Mouse (Mus musculus): ENCODE results near the gene Vps37b.

The Vps37b gene

DNA sequence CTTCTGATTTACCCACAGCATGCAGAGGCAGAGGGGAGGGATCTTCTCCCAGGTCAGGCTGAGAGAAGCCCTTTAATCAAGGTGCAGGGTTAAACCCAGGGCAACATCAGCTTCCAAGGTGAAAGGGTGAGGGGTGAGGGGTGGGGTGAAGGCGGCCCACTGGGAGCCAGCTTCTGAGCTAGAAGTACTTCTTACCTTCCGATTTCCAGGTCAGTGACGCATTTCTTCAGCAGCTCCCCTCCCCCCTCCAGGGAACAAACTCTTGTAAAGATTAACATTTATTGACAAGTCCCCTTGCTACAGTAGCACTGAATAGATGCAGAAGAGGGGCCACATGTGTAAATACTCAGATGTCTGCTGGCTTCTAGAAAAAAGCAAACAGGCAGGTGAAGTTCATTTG, 54.8 kb downstream of the Vps37b start:
- no peak for DNase-seq

DNA sequence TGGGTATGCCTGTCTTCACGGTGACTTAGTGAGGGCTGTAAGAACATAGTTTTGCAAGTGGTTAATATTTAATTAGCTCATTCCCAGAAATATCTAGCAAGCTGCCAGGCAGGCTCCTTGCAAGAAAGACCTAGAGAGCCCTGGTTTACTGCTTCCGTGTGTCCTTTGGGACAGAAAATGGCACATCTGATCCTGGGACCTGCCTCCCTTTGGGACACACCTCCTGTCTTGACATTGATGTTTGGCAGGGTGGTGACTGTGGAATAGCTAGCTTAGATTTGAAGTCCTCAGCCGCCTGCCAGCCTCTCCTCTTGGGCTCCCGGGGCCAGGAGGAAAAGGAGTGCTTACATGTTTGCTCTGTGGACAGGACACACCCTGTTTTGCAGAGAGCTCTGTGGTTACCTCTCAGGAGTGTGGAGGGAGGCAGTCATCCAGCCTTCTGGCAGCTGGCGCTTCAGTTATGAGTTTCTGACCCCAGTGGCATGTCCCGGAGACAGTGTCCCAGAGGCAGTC, 56.3 kb downstream of the Vps37b start:
- DNase-seq: no peak

DNA sequence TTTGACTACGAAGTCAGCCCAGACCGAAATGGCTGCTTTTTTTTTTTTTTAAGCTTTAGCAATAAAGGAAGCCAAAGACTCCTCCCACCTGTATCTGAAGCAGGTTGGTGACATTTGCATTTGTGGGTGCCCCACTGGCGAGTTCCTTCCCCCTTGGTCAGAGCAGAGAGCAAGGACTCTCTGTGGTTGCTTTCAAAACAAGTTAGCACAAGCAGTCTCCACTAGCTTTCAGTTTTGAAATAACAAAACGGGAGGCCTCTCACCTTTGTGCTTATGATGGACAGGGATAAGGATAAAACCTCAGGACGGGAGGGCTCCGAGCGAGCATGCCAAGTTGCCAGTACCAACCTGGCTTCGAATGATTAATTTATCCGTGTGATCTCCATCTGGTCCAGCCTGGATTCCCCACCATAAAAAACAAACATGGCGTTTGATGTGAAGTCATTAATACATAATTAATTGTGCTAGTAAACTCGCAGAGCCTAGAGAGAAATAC, 57.4 kb downstream of the Vps37b start:
- no peak for DNase-seq

DNA sequence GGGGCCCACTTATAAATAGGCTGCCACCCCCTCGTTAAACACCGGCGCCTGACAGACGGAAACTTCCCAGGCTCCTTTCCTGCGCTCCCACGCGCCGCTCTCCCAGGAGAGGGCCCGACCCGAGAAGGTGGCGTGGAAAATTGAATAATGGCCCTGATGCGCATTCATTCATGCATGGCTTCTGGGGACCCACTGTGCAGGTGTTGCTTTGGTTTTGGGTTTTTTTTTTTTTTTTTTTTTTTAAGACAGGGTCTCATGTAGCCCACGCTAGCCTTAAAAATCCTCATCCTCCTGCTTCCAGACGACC, 57.9 kb downstream of the Vps37b start:
- no peak for DNase-seq

DNA sequence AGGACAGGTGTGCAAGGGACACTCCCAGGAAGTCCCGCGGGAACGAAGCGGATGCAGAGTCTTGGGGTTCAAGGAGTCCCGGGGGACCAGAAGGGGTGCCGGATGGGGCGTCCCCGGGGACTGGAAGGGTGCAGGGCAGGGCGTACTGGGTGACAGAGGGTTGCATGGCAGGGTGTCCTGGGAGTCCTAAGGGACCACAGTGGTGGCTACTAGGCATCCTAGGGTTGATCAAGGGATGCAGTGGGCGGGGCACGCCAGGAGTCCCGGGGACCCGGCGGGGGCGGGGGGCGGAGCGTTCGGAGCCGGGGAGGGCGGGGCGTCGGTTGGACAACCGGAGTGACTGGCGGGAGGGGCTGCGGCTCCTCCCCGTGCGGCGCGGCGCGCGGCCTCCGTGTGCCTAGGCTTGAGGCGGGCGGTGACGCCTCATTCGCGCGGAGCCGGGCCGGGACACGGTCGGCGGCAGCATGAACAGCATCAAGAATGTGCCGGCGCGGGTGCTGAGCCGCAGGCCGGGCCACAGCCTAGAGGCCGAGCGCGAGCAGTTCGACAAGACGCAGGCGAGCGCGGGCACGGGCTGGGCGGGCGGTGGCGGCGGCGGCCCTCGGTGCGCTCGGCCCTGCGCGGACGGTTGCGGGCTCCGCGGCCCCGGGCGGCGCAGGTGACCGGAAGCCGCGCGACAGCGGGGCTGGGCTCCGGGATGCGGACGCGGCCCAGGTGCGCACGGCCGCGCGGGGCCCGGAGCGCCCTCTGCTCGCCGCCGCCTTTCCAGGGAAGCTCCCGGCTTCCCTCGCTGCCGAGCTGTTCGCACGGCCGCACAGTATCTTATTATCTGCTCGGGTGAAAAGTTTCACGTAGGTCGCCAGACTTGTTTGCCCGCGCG, 58.5 kb downstream of the Vps37b start, which contains the start of gene Hip1r:
Gene Hip1r, plus strand, starts transcription at position 330 of the 880 bp plus-strand sequence.
- DNase-seq: peak; percentile 66

DNA sequence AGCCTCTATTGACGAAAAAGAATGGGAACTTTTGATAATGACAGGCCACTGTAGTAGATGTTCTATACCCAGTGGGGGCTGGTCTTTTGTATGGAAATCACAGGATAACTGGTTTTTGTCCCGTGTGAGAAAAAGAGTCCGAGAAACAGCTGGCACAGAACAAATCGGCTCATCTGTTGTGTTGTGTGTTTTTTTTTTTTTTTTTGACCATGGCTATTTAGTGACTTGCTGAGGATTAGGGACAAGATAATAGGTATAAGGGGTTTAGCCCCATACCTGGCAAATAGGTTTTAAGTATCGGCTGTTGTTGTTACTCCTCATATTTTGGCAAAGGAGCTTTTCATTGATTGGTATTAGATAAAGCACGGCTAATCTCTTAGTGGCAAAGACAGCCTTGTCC, 59.6 kb downstream of the Vps37b start:
- DNase-seq: no peak

DNA sequence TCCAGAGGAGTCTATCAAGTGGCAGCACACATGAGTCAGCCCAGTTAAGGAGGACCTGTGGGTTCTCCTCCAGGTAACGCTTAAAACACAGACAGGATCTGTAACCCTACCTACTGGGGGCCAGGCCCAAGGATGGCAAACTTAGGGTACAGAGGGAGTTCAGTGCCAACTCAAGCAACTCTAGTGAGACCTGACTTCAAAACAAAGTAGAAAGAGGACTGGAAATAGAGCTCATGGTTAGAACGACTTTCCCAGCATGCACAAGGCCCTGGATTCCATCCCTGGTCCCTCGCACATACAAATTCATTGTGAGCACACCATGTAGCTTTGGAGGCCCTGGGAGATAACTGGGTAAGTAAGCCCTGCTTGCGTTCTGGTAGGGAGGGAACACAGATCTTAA, 61.5 kb downstream of the Vps37b start:
- DNase-seq: no peak

DNA sequence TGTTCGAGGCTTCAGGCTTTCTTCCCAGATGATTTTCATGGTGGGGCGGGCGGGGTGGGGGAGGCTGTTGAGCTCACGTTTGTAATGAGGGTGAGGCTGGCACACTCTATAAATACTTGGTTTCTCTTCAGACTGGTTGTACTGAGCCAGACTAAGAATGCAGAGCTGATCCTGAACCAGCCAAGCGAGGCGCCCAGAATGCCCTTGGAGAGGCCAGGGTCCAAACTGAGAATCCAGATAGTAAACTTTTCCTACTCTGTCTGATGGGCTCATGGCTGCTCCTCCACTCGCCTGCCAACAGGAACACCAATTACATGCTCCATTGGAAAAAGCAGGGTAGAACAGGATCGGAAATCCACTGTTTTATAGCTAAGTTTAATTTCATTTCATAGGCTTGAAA, 62.9 kb downstream of the Vps37b start:
- DNase-seq: no peak

DNA sequence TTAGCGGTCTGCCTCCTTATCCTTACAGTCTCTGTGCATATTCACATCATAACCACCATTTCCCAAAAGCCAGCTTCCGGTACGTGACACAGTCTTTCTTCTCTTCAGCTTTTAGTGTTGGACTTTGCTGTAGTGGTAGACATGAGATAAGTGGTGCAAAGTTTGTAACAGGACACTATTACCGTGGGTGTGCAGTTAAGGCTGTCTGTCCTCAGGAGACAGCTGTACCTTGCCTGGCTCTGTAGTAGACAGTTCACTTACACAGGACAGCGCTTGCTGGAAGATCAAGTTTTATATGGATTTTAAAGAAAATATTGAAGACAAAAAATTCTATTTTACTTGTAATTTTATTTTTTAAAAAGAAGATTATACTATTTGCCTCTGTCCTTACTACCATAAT, 63.6 kb downstream of the Vps37b start:
- no peak for DNase-seq

DNA sequence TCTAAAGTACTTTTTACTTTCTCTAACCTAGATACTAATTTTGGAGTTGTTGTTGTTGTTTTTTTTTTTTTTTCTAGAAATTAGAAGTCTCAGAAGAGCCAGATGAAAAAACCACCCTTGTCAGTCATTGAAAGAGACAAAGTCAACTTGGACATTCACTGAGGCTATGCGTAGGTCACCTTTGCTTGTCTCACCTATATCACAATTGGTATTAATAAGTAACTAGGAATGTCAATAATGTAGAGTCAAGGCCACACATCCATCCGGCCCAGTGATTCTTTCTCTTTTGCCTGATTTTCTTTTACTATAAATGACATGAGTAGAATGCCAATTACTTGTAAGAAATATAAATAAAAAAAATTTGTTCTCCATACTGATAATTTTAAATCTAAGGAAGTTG, 65.3 kb downstream of the Vps37b start:
- DNase-seq: no peak

DNA sequence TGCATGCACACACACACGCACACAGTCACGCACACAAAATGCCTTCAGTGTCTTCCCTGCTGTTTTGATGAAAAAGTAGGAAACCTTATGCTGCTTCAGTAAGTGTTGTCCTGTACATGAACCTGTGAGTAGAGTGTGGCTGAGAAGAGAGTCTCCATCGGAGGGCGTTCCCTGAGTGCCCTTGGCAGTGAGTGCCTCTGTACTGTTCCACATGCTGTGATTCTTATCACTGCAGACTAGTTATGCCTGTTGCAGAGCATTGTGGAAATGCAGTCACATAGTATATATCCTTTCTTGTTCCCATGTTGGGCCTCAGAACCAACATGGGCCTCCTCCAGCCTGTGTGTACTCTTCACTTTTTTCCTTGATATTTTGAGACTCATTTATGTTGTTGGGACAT, 67.9 kb downstream of the Vps37b start:
- DNase-seq: no peak

DNA sequence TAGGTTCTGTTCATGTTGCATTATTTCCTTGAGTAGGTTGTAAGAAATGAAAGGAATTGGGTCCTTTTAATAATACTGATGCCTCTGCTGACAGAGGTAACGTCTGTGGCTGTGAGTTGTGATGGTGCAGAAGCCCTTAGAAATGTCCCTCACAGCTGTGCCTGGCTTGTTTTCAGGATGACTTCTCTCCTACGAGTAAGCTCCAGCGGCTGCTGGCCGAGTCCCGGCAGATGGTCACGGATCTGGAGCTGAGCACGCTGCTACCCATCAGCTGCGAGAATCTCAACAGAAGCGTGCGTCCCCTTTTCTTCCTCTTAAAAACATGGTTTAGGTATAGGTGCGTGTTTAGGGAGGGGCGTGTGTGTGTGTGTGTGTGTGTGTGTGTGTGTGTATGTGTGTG, 71.0 kb downstream of the Vps37b start:
- DNase-seq: no peak

DNA sequence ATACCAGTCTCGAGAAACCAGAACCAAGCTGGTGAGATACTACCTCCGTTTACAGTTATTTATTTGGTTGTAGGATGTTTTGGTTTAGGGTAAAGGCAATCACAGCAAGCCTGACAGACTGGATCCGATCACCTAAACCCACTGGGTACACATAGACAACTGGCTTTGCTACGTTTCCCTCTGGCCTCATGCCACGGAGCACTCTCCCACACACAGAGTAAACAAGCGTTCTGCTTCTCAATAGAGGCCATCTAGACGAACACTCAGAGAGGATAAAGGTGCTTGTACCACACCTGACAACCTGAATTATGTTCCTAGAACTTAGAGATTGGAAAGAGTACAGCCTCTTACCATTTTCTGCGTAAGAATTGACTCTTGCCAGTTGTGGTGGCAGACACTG, 71.9 kb downstream of the Vps37b start:
- no peak for DNase-seq

DNA sequence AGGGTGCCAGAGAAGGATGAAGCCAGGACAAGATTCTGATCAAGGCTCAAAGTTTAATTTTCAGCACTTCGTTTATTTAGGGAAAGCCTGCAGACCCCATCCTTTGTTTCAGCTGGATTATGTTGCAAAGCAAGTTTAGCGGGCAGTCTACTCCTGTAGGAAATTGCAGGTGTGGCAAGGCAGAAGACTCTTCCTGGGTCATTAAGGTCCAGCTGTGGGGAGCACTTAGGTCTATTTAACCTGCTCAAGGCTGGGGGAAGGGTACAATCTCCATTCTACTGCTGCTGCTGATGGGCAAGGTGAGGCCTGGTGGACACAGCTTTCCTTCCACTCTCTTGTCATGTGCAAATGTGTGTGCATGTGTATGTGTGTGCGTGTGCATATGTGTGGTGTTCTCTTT, 73.1 kb downstream of the Vps37b start:
- no peak for DNase-seq

DNA sequence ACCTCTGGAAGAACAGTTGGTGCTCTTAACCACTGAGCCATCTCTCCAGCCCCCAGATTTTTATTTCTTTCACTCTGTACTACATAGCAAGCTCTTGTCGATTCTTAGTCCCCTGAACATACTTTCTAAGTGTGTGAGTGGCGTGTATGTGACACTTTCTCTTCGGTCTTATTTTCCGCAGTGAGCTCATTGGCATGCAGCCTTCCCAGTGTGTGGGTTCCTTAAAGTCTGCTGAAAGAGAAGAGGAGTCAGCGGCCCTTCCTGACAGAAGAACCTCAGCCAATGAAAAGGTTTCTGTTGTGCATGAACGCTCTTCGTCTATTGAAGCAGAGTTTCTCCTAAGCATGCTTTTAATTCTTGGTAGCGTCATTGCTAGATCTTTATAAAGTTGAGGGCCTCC, 74.9 kb downstream of the Vps37b start:
- no peak for DNase-seq
